Mouse (Mus musculus) bone marrow, adult 2 months (tissue): ENCODE results near the gene BC107364. TPM values are rescaled to one million over a fixed set of nuclear protein-coding genes. Genes with fewer than 3 reads are reported as not detected.
A peak's percentile ranks its signal among the peaks of the same experiment; 100 is the strongest.
"Not testable (repeated sequence)": the region's sequence is repeated elsewhere in the genome, so short reads cannot be mapped to it uniquely, and the experiment has no call there.

ENCODE experiments used
- H3K27ac ChIP-seq: fragments of 200-500 bp; 2 replicates; pipeline ENCODE4 v1.5.1; 2012; ENCODE audit warnings: low read depth, mild to moderate bottlenecking, control low read depth, inconsistent platforms, low read length; ENCODE audit not compliant: control insufficient read depth, poor library complexity, insufficient read depth
- H3K4me1 ChIP-seq: fragments of 200-500 bp; 2 replicates; pipeline ENCODE4 v1.6.1; 2011; ENCODE audit warnings: low read length; ENCODE audit not compliant: control insufficient read depth, insufficient read depth
- H3K4me3 ChIP-seq: fragments of 200-500 bp; replicated peaks from 2 replicates; pipeline ENCODE3; 2011; ENCODE audit warnings: mild to moderate bottlenecking, low read depth, low read length, control low read depth; ENCODE audit not compliant: control insufficient read depth
- CTCF ChIP-seq: fragments of 200-500 bp; IDR thresholded peaks from 2 replicates; pipeline ENCODE4 v1.5.1; 2011; ENCODE audit warnings: low read length, control low read depth; ENCODE audit not compliant: control insufficient read depth, insufficient read depth
- POLR2A ChIP-seq: fragments of 200-500 bp; IDR thresholded peaks from 2 replicates; pipeline ENCODE4 v1.6.1; 2011; ENCODE audit warnings: low read depth, mild to moderate bottlenecking, control low read depth, low read length, borderline replicate concordance; ENCODE audit not compliant: control insufficient read depth
- WGBS: fragments of 180-500 bp; shearing (Covaris S2); methylation state at CpG from one replicate; pipeline ENCODE4 v1.1.7; 2018; 5-methylcytosine and 5-hydroxymethylcytosine counted together
- polyA plus RNA-seq: library from polyadenylated mRNA; stranded (reverse); fragments of >200 nt; gene quantifications from 2 replicates; pipeline ENCODE4 v1.2.4, GENCODE M21; 2011; ENCODE audit warnings: low replicate concordance; ENCODE audit not compliant: missing spikeins, insufficient read depth, insufficient read length

BC107364 gene
- not detected in 2 replicates for polyA plus RNA-seq

DNA sequence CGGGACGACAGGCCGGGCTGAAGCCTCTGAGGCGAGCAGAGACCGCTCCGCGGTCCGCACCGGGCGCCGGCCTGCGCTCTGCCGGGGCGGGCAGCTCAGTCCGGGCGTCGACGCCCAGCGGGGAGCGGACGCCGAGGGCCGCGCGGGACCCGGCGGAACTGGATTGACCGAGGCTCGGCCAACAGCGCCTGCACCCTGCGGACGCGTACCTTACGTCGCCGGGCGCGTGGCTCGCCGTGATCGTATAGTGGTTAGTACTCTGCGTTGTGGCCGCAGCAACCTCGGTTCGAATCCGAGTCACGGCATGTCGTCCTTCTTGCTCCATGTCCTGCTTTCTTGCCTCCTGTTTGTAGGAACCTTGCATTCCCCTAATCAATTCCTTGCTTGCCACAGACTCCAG, at the start of gene BC107364:
BC107364 (minus strand) TSS at position 45 of the 400 bp plus-strand sequence.
- not testable (repeated sequence) for H3K4me1 ChIP-seq, H3K4me3 ChIP-seq, H3K27ac ChIP-seq
- no CpG with 5 or more reads among the region's 48 CpGs for WGBS

DNA sequence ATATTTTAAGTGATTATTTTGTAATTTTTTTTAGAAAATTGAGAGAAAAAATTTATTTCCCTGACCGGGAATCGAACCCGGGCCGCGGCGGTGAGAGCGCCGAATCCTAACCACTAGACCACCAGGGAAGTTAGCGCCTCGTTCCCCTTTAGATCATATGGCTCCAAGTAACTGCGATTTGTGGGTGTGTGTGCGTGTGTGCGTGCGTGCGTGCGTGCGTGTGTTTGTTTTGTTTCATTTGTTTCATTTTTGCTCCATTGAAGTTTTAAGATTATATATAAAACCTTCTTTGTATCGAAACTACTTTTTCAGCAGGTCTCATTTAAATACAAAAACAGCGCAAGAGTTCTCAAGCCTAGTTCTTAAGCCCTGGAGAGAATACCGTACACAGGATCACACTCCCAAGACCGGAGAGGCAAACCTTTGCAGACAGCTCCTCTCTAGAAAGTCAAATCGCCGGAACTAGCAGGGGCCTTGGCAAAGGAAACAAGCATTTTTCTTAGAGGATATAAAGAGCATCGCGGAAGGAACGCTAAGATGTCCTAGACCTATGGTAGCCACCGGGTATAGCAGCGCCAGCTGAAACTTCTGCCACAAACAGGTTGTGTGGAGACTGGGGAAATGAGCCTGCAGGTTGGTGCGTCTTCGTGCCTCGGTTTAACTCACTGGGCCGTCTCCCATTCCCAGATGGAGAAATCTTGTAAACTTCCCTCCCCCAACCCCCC, 49.4 kb upstream of the BC107364 start:
- TF ChIP-seq POLR2A (no peak), CTCF (no peak)
- Histone ChIP-seq H3K4me1 (no peaks in the 10 kb centered on the region; the same call in 1 of the 2 replicates), H3K4me3 (peak overlapping the region; percentile 64), H3K27ac (peak overlapping the region; percentile 22)
- under 1% methylated on average over 32 of the region's 32 CpGs for WGBS

GRCm38 (mm10) chr3:96500691-96501265, 48.7 kb upstream of the BC107364 start:
- Histone ChIP-seq H3K27ac (peak overlapping the region; percentile 91), H3K4me1 (no peaks in the 10 kb centered on the region; the same call in 1 of the 2 replicates), H3K4me3 (peak overlapping the region; percentile 93)
- WGBS = under 1% methylated on average over 19 of the region's 19 CpGs
- TF ChIP-seq POLR2A (no peak), CTCF (no peak)

GRCm38 (mm10) chr3:96500289-96500621, 48.1 kb upstream of the BC107364 start:
- peak overlapping the region; percentile 91 for H3K27ac ChIP-seq
- no peak for TF ChIP-seq CTCF
- no peak for TF ChIP-seq POLR2A
- under 1% methylated on average over 17 of the region's 17 CpGs for WGBS
- no peaks in the 10 kb centered on the region; the same call in 1 of the 2 replicates for H3K4me1 ChIP-seq
- peak overlapping the region; percentile 93 for H3K4me3 ChIP-seq

GRCm38 (mm10) chr3:96499481-96500288, 47.6 kb upstream of the BC107364 start:
- TF ChIP-seq CTCF (no peak), POLR2A (peak; percentile 20; the same call in 1 of the 2 replicates)
- Histone ChIP-seq H3K27ac (peak overlapping the region; percentile 90), H3K4me1 (no peaks in the 10 kb centered on the region; the same call in 1 of the 2 replicates), H3K4me3 (peak overlapping the region; percentile 93)
- under 1% methylated on average over 36 of the region's 36 CpGs for WGBS

- Histone ChIP-seq H3K27ac (no peak overlapping the region), H3K4me3 (no peak overlapping the region), H3K4me1 (no peaks in the 10 kb centered on the region; the same call in 1 of the 2 replicates)
- no peak for TF ChIP-seq POLR2A
- no peak for TF ChIP-seq CTCF
- 83% methylated on average over 4 of the region's 4 CpGs for WGBS
These were observed 46.6 kb upstream of the BC107364 start for GRCm38 (mm10) chr3:96498476-96499245.

DNA sequence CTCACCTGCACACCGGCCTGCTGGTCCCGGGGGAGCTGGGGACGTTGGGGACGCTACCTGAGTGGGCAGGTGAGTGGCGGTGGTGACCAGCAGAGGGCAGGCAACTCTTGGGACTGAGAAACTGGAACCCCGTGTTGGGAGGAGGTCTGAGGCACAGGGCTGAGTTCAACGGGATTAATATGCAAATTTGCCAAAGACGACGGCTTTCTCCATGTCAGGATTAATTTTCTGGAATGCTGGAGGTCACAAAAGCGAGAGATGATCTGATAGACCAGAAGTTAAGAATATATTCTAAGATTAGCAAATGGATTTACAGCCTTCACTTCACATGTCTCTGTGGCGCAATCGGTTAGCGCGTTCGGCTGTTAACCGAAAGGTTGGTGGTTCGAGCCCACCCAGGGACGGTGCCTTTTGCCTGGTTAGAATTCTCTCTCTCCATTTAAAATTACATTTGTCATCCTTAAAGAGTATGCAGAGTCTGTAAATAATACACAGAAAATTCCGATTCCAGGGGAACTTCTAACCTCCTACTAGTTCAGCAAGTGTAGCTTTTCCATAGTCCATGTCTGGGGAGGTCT, 45.4 kb upstream of the BC107364 start:
- Histone ChIP-seq H3K27ac (no peak overlapping the region), H3K4me1 (no peaks in the 10 kb centered on the region; the same call in 1 of the 2 replicates), H3K4me3 (peak overlapping the region; percentile 38)
- TF ChIP-seq CTCF (peak; percentile 64), POLR2A (no peak)
- under 1% methylated on average over 19 of the region's 19 CpGs for WGBS

GRCm38 (mm10) chr3:96496620-96497275, 44.6 kb upstream of the BC107364 start:
- not testable (repeated sequence) for H3K4me3 ChIP-seq, H3K27ac ChIP-seq, H3K4me1 ChIP-seq
- 61% methylated on average over 14 of the region's 14 CpGs for WGBS
